Mouse (Mus musculus) lung, embryonic 14.5 days (tissue): ENCODE measurements around the gene Hcn1. TPM values are rescaled to one million over a fixed set of nuclear protein-coding genes. Genes with fewer than 3 reads are reported as not detected.
A peak's percentile ranks its signal among the peaks of the same experiment; 100 is the strongest.

ENCODE experiments used
- ATAC-seq: fragments of 200-750 bp; cut with Nextera tagmentation; 2 replicates; pipeline ENCODE4 v1.8.0; 2017; ENCODE audit warnings: mild to moderate bottlenecking, moderate TSS enrichment, moderate library complexity; ENCODE audit not compliant: insufficient read depth
- DNase-seq: peaks from one replicate; pipeline ENCODE4 v3.0.0-alpha.2; 2015
- H3K27ac ChIP-seq: fragments of 300-500 bp; sonication (generic); 2 replicates; pipeline ENCODE4 v1.5.1; 2014; ENCODE audit warnings: low read depth, mild to moderate bottlenecking, moderate library complexity
- H3K27me3 ChIP-seq: fragments of 300-500 bp; sonication (generic); 2 replicates; pipeline ENCODE4 v1.6.1; 2014; ENCODE audit warnings: low read length, control low read depth; ENCODE audit not compliant: insufficient read depth
- H3K36me3 ChIP-seq: fragments of 300-500 bp; sonication (generic); 2 replicates; pipeline ENCODE4 v1.6.1; 2014; ENCODE audit warnings: control low read depth; ENCODE audit not compliant: insufficient read depth
- H3K4me1 ChIP-seq: fragments of 300-500 bp; sonication (generic); 2 replicates; pipeline ENCODE4 v1.6.1; 2014; ENCODE audit warnings: antibody characterized with exemption, control low read depth; ENCODE audit not compliant: insufficient read depth
- H3K4me2 ChIP-seq: fragments of 300-500 bp; sonication (generic); 2 replicates; pipeline ENCODE4 v1.6.1; 2014; ENCODE audit warnings: mild to moderate bottlenecking
- H3K4me3 ChIP-seq: fragments of 300-500 bp; sonication (generic); 2 replicates; pipeline ENCODE4 v1.5.1; 2014; ENCODE audit warnings: low read depth, low read length
- H3K9ac ChIP-seq: fragments of 300-500 bp; sonication (generic); 2 replicates; pipeline ENCODE4 v1.6.1; 2014
- H3K9me3 ChIP-seq: fragments of 300-500 bp; sonication (generic); 2 replicates; pipeline ENCODE4 v1.6.1; 2016; ENCODE audit warnings: low read depth, low read length, control low read depth
- CTCF ChIP-seq: IDR thresholded peaks from 2 replicates; pipeline ENCODE4 v1.5.1; 2016; ENCODE audit warnings: antibody characterized with exemption, low read depth
- WGBS: fragments of 180-500 bp; shearing (Covaris S2); extraction: QIAGEN DNeasy Blood & Tissue Kit; methylation state at CpG from one replicate; pipeline ENCODE4 v1.1.7; 2014; 5-methylcytosine and 5-hydroxymethylcytosine counted together
- polyA plus RNA-seq: library from polyadenylated mRNA; unstranded; fragments of >200 nt; fragmentation: Nextera tagmentation; extraction: Ambion mirVana; gene quantifications from 2 replicates; pipeline ENCODE4 v1.2.1, GENCODE M21; 2014

The Hcn1 gene
- polyA plus RNA-seq, 1 experiment from 2014 or later = 0.36 TPM

- Histone ChIP-seq H3K4me3 (no peak overlapping the region), H3K4me2 (no peak overlapping the region), H3K9me3 (no peaks in the 10 kb centered on the region), H3K9ac (no peak overlapping the region), H3K27ac (no peak overlapping the region), H3K27me3 (no peaks in the 10 kb centered on the region), H3K36me3 (no peaks in the 10 kb centered on the region), H3K4me1 (no peaks in the 10 kb centered on the region)
- DNase-seq (no peak), ATAC-seq (no peak)
- TF ChIP-seq CTCF = no peak
- 58% methylated on average over 2 of the region's 2 CpGs for WGBS
Measured at GRCm38 (mm10) chr13:117728393-117728792, 126.3 kb downstream of the Hcn1 start.

GRCm38 (mm10) chr13:117732738-117733137 is 130.6 kb downstream of the Hcn1 start:
- Histone ChIP-seq H3K27ac (no peak overlapping the region), H3K4me2 (no peak overlapping the region), H3K27me3 (no peaks in the 10 kb centered on the region), H3K4me1 (no peaks in the 10 kb centered on the region), H3K9ac (no peak overlapping the region), H3K36me3 (no peaks in the 10 kb centered on the region), H3K4me3 (no peak overlapping the region), H3K9me3 (no peaks in the 10 kb centered on the region)
- DNase-seq (no peak), ATAC-seq (no peak)
- TF ChIP-seq CTCF = no peak

- H3K4me1 ChIP-seq = no peaks in the 10 kb centered on the region
- DNase-seq (no peak), ATAC-seq (no peak)
- no peak overlapping the region for H3K9ac ChIP-seq
- no peaks in the 10 kb centered on the region for H3K27me3 ChIP-seq
- H3K9me3 ChIP-seq = no peaks in the 10 kb centered on the region
- H3K36me3 ChIP-seq = no peaks in the 10 kb centered on the region
- 62% methylated on average over 3 of the region's 3 CpGs for WGBS
- no peak for TF ChIP-seq CTCF
- H3K4me2 ChIP-seq = no peak overlapping the region
- H3K4me3 ChIP-seq = no peak overlapping the region
- no peak overlapping the region for H3K27ac ChIP-seq
Measured at GRCm38 (mm10) chr13:117744451-117744850, 142.3 kb downstream of the Hcn1 start.

GRCm38 (mm10) chr13:117745173-117745572 is 143.1 kb downstream of the Hcn1 start:
- H3K36me3 ChIP-seq = no peaks in the 10 kb centered on the region
- no peak for DNase-seq
- WGBS = 86% methylated on average over 2 of the region's 3 CpGs
- no peak overlapping the region for H3K27ac ChIP-seq
- H3K4me3 ChIP-seq = no peak overlapping the region
- H3K4me2 ChIP-seq = no peak overlapping the region
- H3K9me3 ChIP-seq = no peaks in the 10 kb centered on the region
- no peak for ATAC-seq
- H3K4me1 ChIP-seq = no peaks in the 10 kb centered on the region
- no peak for TF ChIP-seq CTCF
- H3K9ac ChIP-seq = no peak overlapping the region
- H3K27me3 ChIP-seq = no peaks in the 10 kb centered on the region

- 67% methylated on average over 6 of the region's 6 CpGs for WGBS
- Histone ChIP-seq H3K4me1 (no peaks in the 10 kb centered on the region), H3K9me3 (no peaks in the 10 kb centered on the region), H3K36me3 (no peaks in the 10 kb centered on the region), H3K4me3 (no peak overlapping the region), H3K4me2 (no peak overlapping the region), H3K27ac (no peak overlapping the region), H3K9ac (no peak overlapping the region), H3K27me3 (no peaks in the 10 kb centered on the region)
- TF ChIP-seq CTCF = no peak
- DNase-seq (no peak), ATAC-seq (no peak)
Measured at GRCm38 (mm10) chr13:117765487-117765886, 163.4 kb downstream of the Hcn1 start.

GRCm38 (mm10) chr13:117785376-117785775 is 183.3 kb downstream of the Hcn1 start:
- DNase-seq = no peak
- H3K4me3 ChIP-seq = no peak overlapping the region
- ATAC-seq = no peak
- H3K9me3 ChIP-seq = no peaks in the 10 kb centered on the region
- H3K4me1 ChIP-seq = no peaks in the 10 kb centered on the region
- no peak overlapping the region for H3K9ac ChIP-seq
- H3K36me3 ChIP-seq = no peaks in the 10 kb centered on the region
- H3K4me2 ChIP-seq = no peak overlapping the region
- H3K27ac ChIP-seq = no peak overlapping the region
- WGBS = 86% methylated on average over 2 of the region's 2 CpGs
- no peaks in the 10 kb centered on the region for H3K27me3 ChIP-seq
- TF ChIP-seq CTCF = no peak

- Histone ChIP-seq H3K9me3 (no peaks in the 10 kb centered on the region), H3K4me1 (no peaks in the 10 kb centered on the region), H3K9ac (no peak overlapping the region), H3K27ac (no peak overlapping the region), H3K36me3 (no peaks in the 10 kb centered on the region), H3K4me3 (no peak overlapping the region), H3K4me2 (no peak overlapping the region), H3K27me3 (no peaks in the 10 kb centered on the region)
- WGBS = 44% methylated on average over 1 of the region's 1 CpGs
- DNase-seq = peak; percentile 37
- ATAC-seq = no peak
- no peak for TF ChIP-seq CTCF
Measured at GRCm38 (mm10) chr13:117792861-117793260, 190.7 kb downstream of the Hcn1 start.

- H3K9me3 ChIP-seq = no peaks in the 10 kb centered on the region
- no peak overlapping the region for H3K4me3 ChIP-seq
- H3K27me3 ChIP-seq = no peaks in the 10 kb centered on the region
- no peak overlapping the region for H3K27ac ChIP-seq
- no peaks in the 10 kb centered on the region for H3K36me3 ChIP-seq
- no peak overlapping the region for H3K4me2 ChIP-seq
- ATAC-seq (no peak), DNase-seq (no peak)
- no peak overlapping the region for H3K9ac ChIP-seq
- TF ChIP-seq CTCF = no peak
- no peaks in the 10 kb centered on the region for H3K4me1 ChIP-seq
Measured at GRCm38 (mm10) chr13:117801061-117801460, 198.9 kb downstream of the Hcn1 start.
